Mouse (Mus musculus) left cerebral cortex, postnatal 10 days (tissue): ENCODE data around the gene Hist1h2bb. TPM values are rescaled to one million over a fixed set of nuclear protein-coding genes. Genes with fewer than 3 reads are reported as not detected.
"Not testable (repeated sequence)": the region's sequence is repeated elsewhere in the genome, so short reads cannot be mapped to it uniquely, and the experiment has no call there.

Source experiments
- DNase-seq, 2 experiments: peaks; one replicate each; pipeline ENCODE4 v3.0.0; 2021 to 2022; ENCODE audit warnings: low spot score in 2 of 2, mixed read lengths in 1 of 2; ENCODE audit errors: extremely low spot score in 1 of 2
- intact Hi-C: fragments of 180-260 bp; cut with DNase I; formaldehyde crosslinking; loops from one replicate; pipeline ENCODE4 v1.15.1; 2025
- total RNA-seq, 2 experiments: library from RNA; stranded (reverse); gene quantifications; 2 replicates each; pipeline ENCODE4 v1.2.3; 2021

Gene Hist1h2bb
- total RNA-seq, 2 experiments from 2014 or later, result 25.4 to 26.6 TPM

- DNase-seq, intact Hi-C loops: not testable (repeated sequence)
Observed at GRCm38 (mm10) chr13:23717593-23718245, 28.8 kb upstream of the Hist1h2bb start.

GRCm38 (mm10) chr13:23724239-23724638, 22.3 kb upstream of the Hist1h2bb start:
- DNase-seq, result no peak
- intact Hi-C loops, result no loop called here

DNA sequence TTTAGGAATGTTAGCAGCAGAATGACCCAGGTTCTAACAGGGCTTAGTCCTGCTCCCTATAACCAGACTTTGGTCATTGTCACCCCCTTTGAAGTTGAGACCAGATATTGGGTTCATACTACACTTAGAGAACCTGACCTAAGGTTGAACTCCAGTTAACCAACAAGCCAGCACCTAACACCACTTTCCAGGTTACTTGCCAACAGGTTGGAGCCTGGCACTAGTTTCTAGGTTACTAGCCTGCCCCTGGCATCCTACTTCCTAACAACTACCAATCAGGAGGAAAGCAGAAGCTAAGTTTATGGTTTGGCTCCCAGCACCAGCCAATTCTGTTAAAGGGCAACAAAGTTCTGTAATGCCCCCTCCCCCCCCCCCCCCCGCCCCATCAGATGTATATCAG, 21.3 kb upstream of the Hist1h2bb start:
- intact Hi-C loops, result no loop called here
- no peak for DNase-seq

GRCm38 (mm10) chr13:23728472-23729191, 17.9 kb upstream of the Hist1h2bb start:
- intact Hi-C loops, result no loop called here
- no peak for DNase-seq

- intact Hi-C loops, result no loop called here
- no peak for DNase-seq
Observed at GRCm38 (mm10) chr13:23729192-23729525, 17.4 kb upstream of the Hist1h2bb start.

DNA sequence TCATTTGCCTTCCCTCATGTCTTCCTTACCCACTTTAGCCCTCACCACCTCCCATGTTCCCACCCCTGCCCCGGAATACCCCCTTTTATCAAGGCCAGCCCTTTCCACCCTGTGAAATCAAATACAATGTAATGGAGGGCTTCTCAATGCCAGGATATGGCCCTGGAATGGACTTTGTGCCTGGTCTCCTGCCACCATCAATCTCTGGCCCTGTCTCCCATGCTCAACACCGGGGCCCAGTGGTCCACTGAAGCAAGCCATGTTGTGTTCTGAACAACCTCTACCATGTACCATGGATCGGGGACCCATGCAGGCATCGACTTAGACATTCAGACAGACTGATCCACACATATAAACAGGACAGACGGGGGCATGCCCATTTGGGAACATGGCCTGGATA, 16.8 kb upstream of the Hist1h2bb start:
- intact Hi-C loops, result loop anchor here (10.0 kb wide), 1 partner anchor 1685 kb away; the partner anchor contains the start of genes Hist1h2ag, Hist1h2bj and Hist1h4i
- DNase-seq, result no peak

DNA sequence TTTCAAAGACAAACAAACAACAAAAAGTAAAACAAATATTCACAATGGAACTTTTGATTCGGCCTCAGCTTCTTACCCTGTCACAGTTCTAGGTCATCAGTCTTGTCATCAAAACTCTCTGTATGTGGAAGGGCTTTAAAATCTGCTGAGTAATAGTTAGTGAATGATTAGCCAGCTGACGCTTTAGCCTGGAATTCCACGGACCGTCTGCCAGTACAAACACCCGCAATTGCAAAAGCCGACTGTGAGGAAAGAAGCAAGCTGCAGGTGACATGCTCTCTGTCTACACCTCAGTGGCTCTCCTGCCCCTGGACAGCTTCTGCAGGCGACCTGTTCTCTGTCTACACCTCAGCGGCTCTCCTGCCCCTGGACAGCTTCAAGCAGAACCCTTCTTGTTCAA, 16.1 kb upstream of the Hist1h2bb start:
- intact Hi-C loops, result loop anchor here (10.0 kb wide), 1 partner anchor 1686 kb away; the partner anchor contains the start of genes Hist1h2ag, Hist1h2bj and Hist1h4i
- no peak for DNase-seq

DNA sequence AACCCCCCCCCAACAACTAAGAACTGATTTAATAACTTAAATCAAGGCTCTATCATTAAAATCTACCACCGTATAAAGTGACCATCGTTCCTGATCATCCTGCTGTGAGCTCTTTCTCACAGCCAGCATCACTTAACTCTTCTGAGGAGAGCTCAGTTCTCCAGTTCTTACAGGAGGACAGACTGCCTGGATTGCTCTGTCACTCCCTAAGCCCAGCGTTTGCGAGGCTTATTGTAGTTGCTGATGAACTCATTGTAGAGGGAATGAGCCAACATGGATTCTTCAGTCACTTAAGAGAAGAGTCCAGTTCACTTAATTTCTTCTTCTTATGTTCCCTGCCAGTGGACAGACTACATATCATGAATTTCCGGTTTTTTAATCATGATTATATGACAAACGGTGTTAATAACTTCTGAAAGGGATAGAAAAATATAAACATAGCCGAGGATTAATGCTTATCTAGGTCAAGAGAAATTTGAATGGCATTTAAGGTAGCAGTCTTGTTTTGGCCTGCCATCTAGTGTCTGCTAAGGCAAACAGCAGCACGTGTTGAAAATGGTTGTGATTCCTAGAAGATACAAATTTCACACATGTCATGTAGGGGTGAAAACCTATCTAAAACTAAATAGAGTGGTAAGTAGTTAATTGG, 14.3 kb upstream of the Hist1h2bb start:
- no peak for DNase-seq
- intact Hi-C loops, result loop anchor here (1.0 to 10.0 kb wide), 2 partner anchors 31 to 1687 kb away; partner anchors contain the start of genes Hist1h2ag, Hist1h2bj and Hist1h4i

- DNase-seq, result no peak
- intact Hi-C loops, result loop anchor here (5.0 to 10.0 kb wide), 2 partner anchors 155 to 1692 kb away; partner anchors contain the start of genes Hist1h2ag, Hist1h2bj, Hist1h4d and Hist1h4i
Observed at GRCm38 (mm10) chr13:23737091-23737490, 9.4 kb upstream of the Hist1h2bb start.

GRCm38 (mm10) chr13:23738041-23738440, 8.5 kb upstream of the Hist1h2bb start:
- peak in 1 of 2 experiments; percentile 33 for DNase-seq
- intact Hi-C loops, result loop anchor here (2.0 to 10.0 kb wide), 3 partner anchors 39 to 1693 kb away; partner anchors contain the start of genes Hist1h2ag, Hist1h2bj, Hist1h4c and Hist1h4d

DNA sequence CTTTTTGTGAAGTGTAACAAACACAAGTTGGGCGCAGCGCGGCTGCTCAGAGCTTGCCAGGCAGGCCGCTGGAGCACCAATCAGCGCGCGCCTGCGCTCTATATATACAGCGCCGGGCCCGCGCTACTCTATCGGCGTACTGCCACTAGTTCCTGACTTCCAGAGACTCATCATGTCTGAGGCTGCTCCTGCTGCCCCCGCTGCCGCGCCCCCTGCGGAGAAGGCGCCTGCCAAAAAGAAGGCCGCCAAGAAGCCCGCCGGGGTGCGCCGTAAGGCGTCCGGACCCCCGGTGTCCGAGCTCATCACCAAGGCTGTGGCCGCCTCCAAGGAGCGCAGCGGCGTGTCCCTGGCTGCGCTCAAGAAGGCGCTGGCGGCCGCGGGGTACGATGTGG, 7.9 kb upstream of the Hist1h2bb start, which contains the start of gene Hist1h1c:
Hist1h1c (plus strand) TSS at position 132 of the 392 bp plus-strand sequence.
- intact Hi-C loops, result loop anchor here (2.0 to 10.0 kb wide), 3 partner anchors 40 to 1694 kb away; partner anchors contain the start of genes Hist1h2ag, Hist1h2bj, Hist1h4c and Hist1h4d

GRCm38 (mm10) chr13:23739069-23739921, 7.2 kb upstream of the Hist1h2bb start:
- DNase-seq, result peak; percentile 94 to 96
- intact Hi-C loops, result loop anchor here (2.0 to 10.0 kb wide), 3 partner anchors 40 to 1694 kb away; partner anchors contain the start of genes Hist1h2ag, Hist1h2bj, Hist1h4c and Hist1h4d

More for the DNA sequence above, 7.9 kb upstream of the Hist1h2bb start, which contains the start of gene Hist1h1c:
- DNase-seq, result peak; percentile 84 to 94

- intact Hi-C loops, result loop anchor here (2.0 to 10.0 kb wide), 3 partner anchors 41 to 1695 kb away; partner anchors contain the start of genes Hist1h2ag, Hist1h2bj, Hist1h4c and Hist1h4d
- no peak for DNase-seq
Observed at GRCm38 (mm10) chr13:23739922-23740252, 6.6 kb upstream of the Hist1h2bb start.

GRCm38 (mm10) chr13:23740256-23740840, 6.2 kb upstream of the Hist1h2bb start:
- DNase-seq, result no peak
- intact Hi-C loops, result no loop called here

DNA sequence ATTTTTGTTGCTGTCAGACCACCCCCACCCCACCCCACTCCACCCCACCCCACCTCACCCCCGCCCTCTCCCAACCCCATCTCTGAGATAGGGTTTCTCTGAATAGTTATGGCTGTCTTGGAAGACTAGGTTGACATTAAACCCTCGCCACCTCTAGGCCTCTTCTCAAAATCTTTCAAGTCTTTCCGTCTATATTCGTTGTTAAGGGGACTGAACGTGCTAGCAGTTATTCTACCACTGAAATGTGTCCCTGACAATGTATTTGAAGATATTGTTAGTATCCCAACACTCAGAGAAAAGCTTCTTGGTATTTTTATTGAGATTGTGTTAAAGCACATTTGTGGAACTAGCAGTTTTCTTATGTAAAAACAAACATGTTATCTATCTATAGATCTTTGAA, 5.6 kb upstream of the Hist1h2bb start:
- no peak for DNase-seq

GRCm38 (mm10) chr13:23742007-23742406, 4.5 kb upstream of the Hist1h2bb start:
- DNase-seq, result no peak
- intact Hi-C loops, result no loop called here

More for the DNA sequence above, 5.6 kb upstream of the Hist1h2bb start:
- intact Hi-C loops, result no loop called here

- no peak for DNase-seq
- intact Hi-C loops, result no loop called here
Observed at GRCm38 (mm10) chr13:23743215-23743614, 3.3 kb upstream of the Hist1h2bb start.

- no peak for DNase-seq
Observed at GRCm38 (mm10) chr13:23743963-23744362, 2.6 kb upstream of the Hist1h2bb start.

More at GRCm38 (mm10) chr13:23743963-23744362, 2.6 kb upstream of the Hist1h2bb start:
- intact Hi-C loops, result no loop called here
